Mouse (Mus musculus) heart, postnatal 36 days (tissue): ENCODE measurements around the gene Nkpd1. TPM values are rescaled to one million over a fixed set of nuclear protein-coding genes. Genes with fewer than 3 reads are reported as not detected.

Experiments used
- DNase-seq, 2 experiments: peaks; one replicate each; pipeline ENCODE4 v3.0.0; 2021 to 2022
- intact Hi-C: fragments of 180-260 bp; cut with DNase I; formaldehyde crosslinking; loops from one replicate; pipeline ENCODE4 v1.15.1; 2025
- total RNA-seq, 2 experiments: library from RNA; stranded (reverse); gene quantifications; 2 replicates each; pipeline ENCODE4 v1.2.3; 2021

Gene Nkpd1
- total RNA-seq, 2 experiments from 2014 or later, result not detected

- no peak for DNase-seq
- intact Hi-C loops, result no loop called here
Measured at GRCm38 (mm10) chr7:19567426-19567825, 49.8 kb downstream of the Nkpd1 start.

GRCm38 (mm10) chr7:19569647-19570046 lies 52.0 kb downstream of the Nkpd1 start:
- no peak for DNase-seq
- intact Hi-C loops, result no loop called here

GRCm38 (mm10) chr7:19572926-19573775 lies 55.5 kb downstream of the Nkpd1 start:
- intact Hi-C loops, result loop anchor here (1.0 to 2.0 kb wide), 2 partner anchors 11 to 66 kb away; no protein-coding TSS in a partner anchor
- peak; percentile 86 to 92 for DNase-seq

- intact Hi-C loops, result loop anchor here (1.0 to 2.0 kb wide), 2 partner anchors 11 to 67 kb away; no protein-coding TSS in a partner anchor
Measured at GRCm38 (mm10) chr7:19573776-19574140, 56.1 kb downstream of the Nkpd1 start.

More at GRCm38 (mm10) chr7:19573776-19574140, 56.1 kb downstream of the Nkpd1 start:
- no peak for DNase-seq

Other genes starting within 250 kb of the Nkpd1 start
- gene Vasp, start 246.0 kb upstream of the Nkpd1 start, total RNA-seq, result 10 to 100 TPM; 32.6 to 36.1 TPM
- gene Ppm1n, start 237.8 kb upstream of the Nkpd1 start, total RNA-seq, result not detected
- gene Rtn2, start 235.2 kb upstream of the Nkpd1 start, total RNA-seq, result 100 to 1,000 TPM; 137 to 148 TPM
- gene Fosb, start 207.8 kb upstream of the Nkpd1 start, total RNA-seq, result under 1 TPM; 0.14 to 0.86 TPM
- gene Ercc1, start 173.1 kb upstream of the Nkpd1 start, total RNA-seq, result 10 to 100 TPM; 43.4 to 48.0 TPM
- 10 to 100 TPM; 10.4 to 11.2 TPM for gene Cd3eap, start 158.4 kb upstream of the Nkpd1 start, total RNA-seq
- gene Ppp1r13l, start 158.1 kb upstream of the Nkpd1 start, total RNA-seq, result 10 to 100 TPM; 35.8 to 44.2 TPM
- 10 to 100 TPM; 11.8 to 12.0 TPM for gene Ercc2, start 135.8 kb upstream of the Nkpd1 start, total RNA-seq
- gene Klc3, start 113.7 kb upstream of the Nkpd1 start, total RNA-seq, result under 1 TPM; 0.24 to 0.92 TPM
- 1,000 to 10,000 TPM; 3,967 to 4,539 TPM for gene Ckm, start 113.1 kb upstream of the Nkpd1 start, total RNA-seq
- gene Mark4, start 59.0 kb upstream of the Nkpd1 start, total RNA-seq, result 10 to 100 TPM; 25.7 to 27.2 TPM
- gene Exoc3l2, start 54.5 kb upstream of the Nkpd1 start, total RNA-seq, result under 1 TPM; 0.78 to 0.84 TPM
- 1 to 10 TPM; 2.3 to 2.5 TPM for gene Bloc1s3, start 9.5 kb upstream of the Nkpd1 start, total RNA-seq
- 10 to 100 TPM; 32.9 to 37.4 TPM for gene Trappc6a, start 9.4 kb upstream of the Nkpd1 start, total RNA-seq
- gene Ppp1r37, start 45.2 kb downstream of the Nkpd1 start, total RNA-seq, result 10 to 100 TPM; 56.0 to 59.3 TPM
- gene Zfp296, start 59.4 kb downstream of the Nkpd1 start, total RNA-seq, result under 1 TPM in 1 of 2 experiments, not detected in 1; 0.50 TPM
- 10 to 100 TPM; 44.1 to 47.8 TPM for gene Gemin7, start 59.8 kb downstream of the Nkpd1 start, total RNA-seq
- gene Clasrp, start 86.6 kb downstream of the Nkpd1 start, total RNA-seq, result 10 to 100 TPM; 16.0 to 16.8 TPM
- gene Relb, start 111.6 kb downstream of the Nkpd1 start, total RNA-seq, result 1 to 10 TPM; 5.7 to 8.9 TPM
- 10 to 100 TPM; 76.4 to 84.1 TPM for gene Clptm1, start 147.2 kb downstream of the Nkpd1 start, total RNA-seq
- not detected for gene Apoc2, start 160.1 kb downstream of the Nkpd1 start, total RNA-seq
- not detected for gene Gm44805, start 163.6 kb downstream of the Nkpd1 start, total RNA-seq
- gene Apoc4, start 163.6 kb downstream of the Nkpd1 start, total RNA-seq, result not detected
- 1 to 10 TPM; 1.2 to 3.3 TPM for gene Apoc1, start 174.8 kb downstream of the Nkpd1 start, total RNA-seq
- 100 to 1,000 TPM; 308 to 344 TPM for gene Apoe, start 181.3 kb downstream of the Nkpd1 start, total RNA-seq
- 100 to 1,000 TPM in 1 of 2 experiments, 10 to 100 TPM in 1; 97.7 to 102 TPM for gene Tomm40, start 197.6 kb downstream of the Nkpd1 start, total RNA-seq
- 10 to 100 TPM; 33.2 to 41.7 TPM for gene Nectin2, start 232.6 kb downstream of the Nkpd1 start, total RNA-seq